ENCODE assay signal across 9 mouse cellular contexts in genomic region chr7:142093696-142094240, GRCm38 (mm10). TPM values are rescaled to one million over a fixed set of nuclear protein-coding genes. Genes with fewer than 3 reads are reported as not detected.
DNase-seq lines count a peak whose midpoint lies in the region; ATAC-seq and TF ChIP-seq lines count a peak whose summit lies in the region.
"Had no signal": no experiment of that assay in that cellular context is flagged by ENCODE, and none has a peak within 500 bp of the region (broad histone marks: within the 10 kb centered on the region; RNA-seq: fewer than 3 reads in every experiment).

No protein-coding gene starts in this region.

- H3K9ac ChIP-seq in embryonic facial prominence, embryonic 14.5 days (ENCODE audit: low read depth, low read length) = peak overlapping the region; percentile 83
- H3K9ac ChIP-seq in intestine, embryonic 14.5 days (ENCODE audit: low read length) = peak overlapping the region; percentile 76; the same call in 1 of the 2 replicates
- peak overlapping the region; percentile 100 for H3K9ac ChIP-seq in neural tube, embryonic 14.5 days (replicated peaks; ENCODE audit: low read depth, low read length)

- peaks cover 3% of the 10 kb centered on the region for H3K4me1 ChIP-seq in embryonic facial prominence, embryonic 14.5 days (ENCODE audit: control insufficient read depth, insufficient read depth, low read length)
- H3K4me1 ChIP-seq in intestine, embryonic 14.5 days (replicated peaks; ENCODE audit: control insufficient read depth, insufficient read depth, low read length) = no peaks in the 10 kb centered on the region; the same call in 1 of the 2 replicates
- peaks cover 61% of the 10 kb centered on the region for H3K4me1 ChIP-seq in neural tube, embryonic 14.5 days (ENCODE audit: control insufficient read depth, insufficient read depth, low read length)

- H3K27ac ChIP-seq in layer of hippocampus, adult 2 months = peak overlapping the region; percentile 99
- no peak overlapping the region for H3K27ac ChIP-seq in embryonic facial prominence, embryonic 14.5 days (replicated peaks; ENCODE audit: low read depth, low read length)
- H3K27ac ChIP-seq in intestine, embryonic 14.5 days (ENCODE audit: low read depth) = no peak overlapping the region
- peak overlapping the region; percentile 96 for H3K27ac ChIP-seq in neural tube, embryonic 14.5 days (ENCODE audit: low read depth, low read length)

- no peak for DNase-seq in layer of hippocampus, adult 2 months (ENCODE audit: low spot score in 2 of 2)
- no peak for DNase-seq in layer of hippocampus, postnatal 36 days
- no peak for DNase-seq in embryonic facial prominence, embryonic 14.5 days (ENCODE audit: low spot score)
- no peak for DNase-seq in intestine, embryonic 14.5 days (ENCODE audit: low spot score)
- DNase-seq in right cerebral cortex, postnatal 14 days = no peak
- no peak for DNase-seq in yolk sac, embryonic 10.5 days (ENCODE audit: low spot score)
- DNase-seq in adrenal gland, postnatal 14 days = no peak

- H3K9me3 ChIP-seq in embryonic facial prominence, embryonic 14.5 days (ENCODE audit: control insufficient read depth, low read length) = no peaks in the 10 kb centered on the region
- H3K9me3 ChIP-seq in intestine, embryonic 14.5 days (ENCODE audit: control insufficient read depth, low read length) = no peaks in the 10 kb centered on the region
- H3K9me3 ChIP-seq in neural tube, embryonic 14.5 days (ENCODE audit: control insufficient read depth, low read length) = no peaks in the 10 kb centered on the region

- H3K27me3 ChIP-seq in embryonic facial prominence, embryonic 14.5 days (replicated peaks; ENCODE audit: control insufficient read depth, insufficient read depth, low read length) = peaks cover 86% of the 10 kb centered on the region
- H3K27me3 ChIP-seq in intestine, embryonic 14.5 days (replicated peaks; ENCODE audit: control insufficient read depth, insufficient read depth, low read length) = peaks cover 46% of the 10 kb centered on the region
- H3K27me3 ChIP-seq in neural tube, embryonic 14.5 days (ENCODE audit: control insufficient read depth, insufficient read depth, low read length) = no peaks in the 10 kb centered on the region

- WGBS in embryonic facial prominence, embryonic 14.5 days = 29% methylated on average over 6 of the region's 6 CpGs
- 35% methylated on average over 6 of the region's 6 CpGs for WGBS in intestine, embryonic 14.5 days
- WGBS in neural tube, embryonic 14.5 days = 15% methylated on average over 6 of the region's 6 CpGs

- peak overlapping the region; percentile 92 for H3K4me2 ChIP-seq in embryonic facial prominence, embryonic 14.5 days (ENCODE audit: low read depth, low read length)
- H3K4me2 ChIP-seq in intestine, embryonic 14.5 days (ENCODE audit: low read length) = peak overlapping the region; percentile 93
- H3K4me2 ChIP-seq in neural tube, embryonic 14.5 days (ENCODE audit: low read depth, low read length) = peak overlapping the region; percentile 88

- no peak for TF ChIP-seq CTCF in layer of hippocampus, adult 2 months (conservative IDR thresholded peaks at IDR 0.05)

- H3K4me3 ChIP-seq in layer of hippocampus, adult 2 months = peak overlapping the region; percentile 93
- peak overlapping the region; percentile 71 for H3K4me3 ChIP-seq in embryonic facial prominence, embryonic 14.5 days (ENCODE audit: low read depth, low read length)
- H3K4me3 ChIP-seq in intestine, embryonic 14.5 days (ENCODE audit: low read depth, low read length) = peak overlapping the region; percentile 69
- peak overlapping the region; percentile 91 for H3K4me3 ChIP-seq in neural tube, embryonic 14.5 days (ENCODE audit: low read depth, low read length)

- ATAC-seq in embryonic facial prominence, embryonic 14.5 days (ENCODE audit: low read depth) = no peak
- no peak for ATAC-seq in intestine, embryonic 14.5 days (replicated peaks; ENCODE audit: low FRiP score, low TSS enrichment, low read depth)
- no peak for ATAC-seq in neural tube, embryonic 14.5 days (ENCODE audit: low read depth)

- H3K36me3 ChIP-seq in embryonic facial prominence, embryonic 14.5 days (ENCODE audit: control insufficient read depth, insufficient read depth, low read length) = no peaks in the 10 kb centered on the region
- no peaks in the 10 kb centered on the region for H3K36me3 ChIP-seq in intestine, embryonic 14.5 days (ENCODE audit: control insufficient read depth, insufficient read depth, low read length)
- no peaks in the 10 kb centered on the region for H3K36me3 ChIP-seq in neural tube, embryonic 14.5 days (ENCODE audit: control insufficient read depth, insufficient read depth, low read length)

RNA-seq across cellular contexts. Expression of gene Dusp8, which starts 1.9 kb away (rescaled TPM):
- total RNA-seq in layer of hippocampus, adult 2 months (2021) = 100 to 1,000 TPM; 126 to 127 TPM
- total RNA-seq in layer of hippocampus, postnatal 36 days (2021) = 100 to 1,000 TPM; 123 to 125 TPM
- polyA plus RNA-seq in embryonic facial prominence, embryonic 14.5 days (2014; fragmentation: Nextera tagmentation; extraction: Ambion mirVana) = 7.1 and 11.1 TPM in 2 replicates
- polyA plus RNA-seq in intestine, embryonic 14.5 days (2014; fragmentation: Nextera tagmentation; extraction: Ambion mirVana) = 8.1 and 8.8 TPM in 2 replicates
- polyA plus RNA-seq in neural tube, embryonic 14.5 days (2014; fragmentation: Nextera tagmentation; extraction: Ambion mirVana) = 136 and 141 TPM in 2 replicates
- total RNA-seq in adrenal gland, postnatal 14 days (2021) = 7.3 and 8.4 TPM in 2 replicates

RNA-seq across cellular contexts. Expression of gene Gm45618, which starts 26.8 kb away (rescaled TPM):
- not detected for total RNA-seq in layer of hippocampus, adult 2 months (2021)
- not detected for total RNA-seq in layer of hippocampus, postnatal 36 days (2021)
- 0.28 TPM in 1 of 2 replicates, not detected in the other for polyA plus RNA-seq in embryonic facial prominence, embryonic 14.5 days (2014; fragmentation: Nextera tagmentation; extraction: Ambion mirVana)
- polyA plus RNA-seq in intestine, embryonic 14.5 days (2014; fragmentation: Nextera tagmentation; extraction: Ambion mirVana) = not detected in 2 replicates
- polyA plus RNA-seq in neural tube, embryonic 14.5 days (2014; fragmentation: Nextera tagmentation; extraction: Ambion mirVana) = not detected in 2 replicates
- not detected in 2 replicates for total RNA-seq in adrenal gland, postnatal 14 days (2021)
- polyA plus RNA-seq: limb, embryonic 11.5 days had no signal

RNA-seq across cellular contexts. Expression of gene Mob2, which starts 32.9 kb away (rescaled TPM):
- 10 to 100 TPM; 29.0 to 29.3 TPM for total RNA-seq in layer of hippocampus, adult 2 months (2021)
- total RNA-seq in layer of hippocampus, postnatal 36 days (2021) = 10 to 100 TPM; 28.4 to 29.9 TPM
- polyA plus RNA-seq in embryonic facial prominence, embryonic 14.5 days (2014; fragmentation: Nextera tagmentation; extraction: Ambion mirVana) = 65.8 and 68.4 TPM in 2 replicates
- 63.0 and 64.8 TPM in 2 replicates for polyA plus RNA-seq in intestine, embryonic 14.5 days (2014; fragmentation: Nextera tagmentation; extraction: Ambion mirVana)
- polyA plus RNA-seq in neural tube, embryonic 14.5 days (2014; fragmentation: Nextera tagmentation; extraction: Ambion mirVana) = 50.5 and 53.5 TPM in 2 replicates
- 47.4 and 48.6 TPM in 2 replicates for total RNA-seq in adrenal gland, postnatal 14 days (2021)

RNA-seq across cellular contexts. Expression of gene Gm39115, which starts 42.1 kb away (rescaled TPM):
- total RNA-seq in layer of hippocampus, adult 2 months (2021) = not detected
- total RNA-seq in layer of hippocampus, postnatal 36 days (2021) = not detected
- polyA plus RNA-seq in embryonic facial prominence, embryonic 14.5 days (2014; fragmentation: Nextera tagmentation; extraction: Ambion mirVana) = not detected in 2 replicates
- polyA plus RNA-seq in intestine, embryonic 14.5 days (2014; fragmentation: Nextera tagmentation; extraction: Ambion mirVana) = not detected in 2 replicates
- polyA plus RNA-seq in neural tube, embryonic 14.5 days (2014; fragmentation: Nextera tagmentation; extraction: Ambion mirVana) = not detected in 2 replicates
- not detected in 2 replicates for total RNA-seq in adrenal gland, postnatal 14 days (2021)
- polyA plus RNA-seq: limb, embryonic 11.5 days had no signal

RNA-seq across cellular contexts. Expression of gene Gm45337, which starts 50.6 kb away (rescaled TPM):
- total RNA-seq in layer of hippocampus, adult 2 months (2021) = not detected
- not detected for total RNA-seq in layer of hippocampus, postnatal 36 days (2021)
- not detected in 2 replicates for polyA plus RNA-seq in embryonic facial prominence, embryonic 14.5 days (2014; fragmentation: Nextera tagmentation; extraction: Ambion mirVana)
- polyA plus RNA-seq in intestine, embryonic 14.5 days (2014; fragmentation: Nextera tagmentation; extraction: Ambion mirVana) = not detected in 2 replicates
- not detected in 2 replicates for polyA plus RNA-seq in neural tube, embryonic 14.5 days (2014; fragmentation: Nextera tagmentation; extraction: Ambion mirVana)
- total RNA-seq in adrenal gland, postnatal 14 days (2021) = not detected in 2 replicates
- polyA plus RNA-seq: limb, embryonic 11.5 days had no signal

Comparison
In these comparisons a context has a peak if more than half of its experiments do, and no peak if none do; other contexts are left out.
1. H3K27ac ChIP-seq: peak in layer of hippocampus, adult 2 months (single experiment) and neural tube, embryonic 14.5 days (single experiment); none in embryonic facial prominence, embryonic 14.5 days (single experiment) and intestine, embryonic 14.5 days (single experiment).
2. RNA of gene Dusp8, which starts 1.9 kb away (total RNA-seq): 126 to 127 TPM in layer of hippocampus, adult 2 months and 123 to 125 TPM in layer of hippocampus, postnatal 36 days; 7.3 to 8.4 TPM in adrenal gland, postnatal 14 days; every median in the first group is over 10 times any median in the second.
3. Peak in every context shown above with its lines, with median percentiles within 50 percentile points of each other: H3K4me3 ChIP-seq, H3K4me2 ChIP-seq and H3K9ac ChIP-seq.